Mouse (Mus musculus) adrenal gland, postnatal 14 days (tissue): ENCODE measurements around the gene Dnajc16. TPM values are rescaled to one million over a fixed set of nuclear protein-coding genes. Genes with fewer than 3 reads are reported as not detected.

Experiments used
- DNase-seq: peaks from one replicate; pipeline ENCODE4 v3.0.0; 2021; ENCODE audit warnings: mixed read lengths
- total RNA-seq: library from RNA; stranded (reverse); gene quantifications from 2 replicates; pipeline ENCODE4 v1.2.3, GENCODE M21; 2021

Dnajc16 gene
- total RNA-seq, 1 experiment from 2014 or later: 16.6 TPM

DNA sequence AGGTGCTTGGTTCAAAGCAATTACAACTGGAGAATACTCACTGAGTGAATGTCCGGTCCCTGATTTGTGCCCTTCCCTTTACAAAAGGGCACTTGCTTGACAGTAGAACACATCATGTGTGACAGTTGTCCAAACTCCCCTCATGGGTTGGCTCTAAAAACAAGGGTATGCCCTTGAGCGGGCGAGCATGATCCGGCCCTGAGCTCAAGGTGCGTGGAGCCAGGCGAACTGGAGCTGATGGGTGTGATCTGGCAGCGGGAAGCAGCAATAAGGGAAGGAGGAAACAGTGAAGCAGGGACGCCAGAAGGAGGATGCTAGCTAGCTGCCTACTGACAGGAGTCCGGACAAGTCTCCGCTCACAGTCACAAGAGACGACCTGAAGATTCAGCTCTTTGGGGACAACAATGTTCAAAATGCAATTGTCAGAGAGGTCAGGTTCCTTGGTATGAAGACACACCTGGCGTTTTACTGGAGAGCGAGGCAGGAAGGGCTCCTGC is 28.6 kb downstream of the Dnajc16 start:
- DNase-seq: peak; percentile 56

DNA sequence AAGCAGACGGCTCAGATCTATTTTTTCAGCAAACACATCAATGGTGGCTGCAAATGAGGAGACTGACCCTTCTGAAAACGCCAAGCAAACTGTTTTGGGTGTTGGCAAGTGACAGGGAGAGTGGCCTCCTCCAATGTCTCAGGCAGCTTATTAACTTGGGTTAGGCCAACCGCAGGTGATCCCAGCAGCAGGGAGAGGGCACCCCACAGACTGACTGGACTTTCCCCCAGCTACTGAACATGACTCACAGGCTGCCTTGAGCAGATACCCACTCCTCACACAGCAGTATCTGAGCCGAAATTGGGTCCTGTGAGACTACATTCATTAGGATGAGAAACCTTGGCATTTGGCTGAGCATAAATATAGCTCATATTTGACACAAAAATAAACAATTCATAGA is 29.8 kb downstream of the Dnajc16 start:
- DNase-seq: no peak

DNA sequence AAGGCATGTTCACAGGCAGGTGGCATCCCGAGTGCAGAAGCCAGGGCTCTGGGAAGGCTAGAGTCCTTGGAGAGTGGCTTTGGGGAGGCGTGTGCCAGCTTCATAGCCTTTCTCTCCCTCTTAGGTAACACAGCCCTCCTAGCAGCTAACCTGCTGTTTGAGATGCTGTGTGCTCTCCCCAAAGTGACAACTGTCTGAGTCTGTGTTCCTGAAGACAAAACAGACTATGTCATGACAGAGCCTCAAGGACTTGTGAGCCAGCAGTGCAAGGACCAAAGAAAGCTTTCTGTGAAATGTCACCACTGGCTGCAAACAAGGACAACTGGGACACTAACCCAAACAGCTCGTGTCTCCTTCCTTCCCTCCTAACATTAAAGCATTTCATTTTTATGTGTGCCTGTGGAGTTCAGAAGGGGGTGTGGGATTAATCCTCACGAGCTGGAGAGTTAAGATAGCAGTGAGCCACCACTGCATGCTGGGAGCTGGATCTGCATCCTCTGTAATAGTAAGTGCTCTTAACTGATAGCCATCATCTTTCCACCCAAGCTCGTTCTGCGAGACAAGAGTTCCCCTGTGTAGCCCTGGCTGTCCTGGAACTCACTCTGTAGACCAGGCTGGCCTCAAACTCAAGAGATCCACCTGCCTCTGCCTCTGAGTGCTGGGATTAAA is 31.7 kb downstream of the Dnajc16 start:
- no peak for DNase-seq

DNA sequence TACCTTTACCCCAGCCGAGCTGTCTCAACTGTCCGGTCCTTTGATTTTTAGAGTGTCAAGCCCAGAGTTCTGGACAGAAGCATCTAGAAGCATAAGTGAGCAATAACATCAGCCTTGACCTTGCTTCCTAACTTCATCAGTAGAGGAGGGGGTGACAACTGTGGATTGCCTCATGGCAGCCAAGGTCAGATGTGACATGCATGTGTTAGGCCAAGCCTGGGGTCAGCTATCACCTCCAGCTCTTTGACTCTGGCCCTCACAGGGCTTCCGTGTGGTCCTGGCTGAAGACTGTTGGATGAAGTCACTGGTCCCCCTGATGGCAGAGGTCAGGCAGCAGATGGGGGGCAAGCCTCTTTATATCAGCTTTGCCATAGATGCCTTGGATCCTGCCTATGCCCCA is 33.6 kb downstream of the Dnajc16 start:
- DNase-seq: peak; percentile 50

DNA sequence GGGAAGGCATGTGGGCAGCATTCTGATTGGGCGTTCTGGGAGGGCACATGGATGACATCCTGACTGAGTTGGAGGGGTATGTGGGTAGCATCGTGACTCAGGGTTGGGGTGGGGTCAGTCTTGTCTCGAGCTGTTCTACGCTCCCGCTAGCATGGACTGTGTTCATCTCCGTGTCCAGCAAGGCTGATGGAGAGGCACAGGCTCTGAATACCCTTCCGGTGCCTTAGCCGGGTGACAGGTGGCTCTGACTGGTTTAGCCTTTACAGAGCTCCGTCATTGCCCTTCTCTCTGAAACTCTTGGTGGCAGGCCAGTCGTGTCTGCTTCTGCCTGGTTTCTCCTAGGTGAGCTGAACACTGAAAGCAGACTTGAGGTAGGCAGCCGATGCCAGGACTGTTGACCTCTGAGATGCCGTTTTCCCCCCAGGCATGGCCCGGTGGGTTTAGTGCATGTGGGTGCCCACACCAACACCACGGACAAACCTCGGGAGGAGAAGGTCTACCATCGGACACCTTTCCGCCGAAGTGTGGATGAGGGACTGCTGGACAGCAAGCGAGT is 35.3 kb downstream of the Dnajc16 start:
- no peak for DNase-seq

DNA sequence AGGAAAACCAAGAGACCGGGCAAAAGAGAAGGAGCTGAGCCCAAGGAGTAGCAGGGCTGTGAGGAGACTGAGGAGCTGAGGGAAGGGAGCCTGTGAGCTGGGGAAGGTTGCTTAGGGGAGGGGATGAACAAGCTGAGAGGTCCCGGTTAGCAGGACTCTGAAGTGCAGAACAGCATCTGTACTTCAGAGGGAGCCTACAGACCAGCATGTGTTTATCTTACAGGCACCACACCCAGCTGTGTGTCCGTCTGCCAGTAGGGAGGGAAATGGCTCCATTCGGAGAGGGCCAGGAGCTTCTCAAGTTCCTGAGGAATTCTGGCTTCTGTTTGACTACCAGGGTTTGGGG is 38.7 kb downstream of the Dnajc16 start:
- DNase-seq: no peak

DNA sequence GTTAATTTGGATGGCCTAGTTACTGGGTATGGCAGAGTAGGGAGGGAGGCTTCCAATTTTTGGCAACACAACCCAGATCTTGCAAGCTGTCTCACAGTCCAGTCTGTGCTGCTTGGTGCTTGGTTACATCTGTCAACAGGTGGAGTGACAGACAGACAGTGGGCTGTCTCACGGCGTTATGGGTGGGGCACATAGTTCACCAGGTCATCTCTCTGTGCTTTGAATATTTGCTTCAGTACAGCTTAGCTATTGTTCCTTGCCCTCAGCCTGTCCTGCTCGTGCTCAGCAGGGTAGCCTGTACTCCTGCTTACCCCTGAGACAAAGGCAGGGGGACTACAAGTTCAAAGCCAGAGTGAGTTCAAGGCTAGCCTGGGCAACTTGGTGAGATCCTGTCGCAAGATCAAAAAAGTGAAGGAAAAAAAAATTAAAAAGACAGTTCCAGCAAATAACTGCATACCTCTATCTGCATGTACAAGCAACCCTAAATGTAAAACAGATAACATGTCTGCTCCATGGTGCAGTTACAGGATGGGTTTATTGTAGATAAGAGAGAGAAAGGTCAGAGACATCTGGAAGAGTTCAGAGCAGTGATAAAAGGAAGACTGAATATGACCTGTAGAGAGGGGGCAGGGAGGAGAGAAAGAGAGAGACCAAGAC is 39.2 kb downstream of the Dnajc16 start:
- no peak for DNase-seq

DNA sequence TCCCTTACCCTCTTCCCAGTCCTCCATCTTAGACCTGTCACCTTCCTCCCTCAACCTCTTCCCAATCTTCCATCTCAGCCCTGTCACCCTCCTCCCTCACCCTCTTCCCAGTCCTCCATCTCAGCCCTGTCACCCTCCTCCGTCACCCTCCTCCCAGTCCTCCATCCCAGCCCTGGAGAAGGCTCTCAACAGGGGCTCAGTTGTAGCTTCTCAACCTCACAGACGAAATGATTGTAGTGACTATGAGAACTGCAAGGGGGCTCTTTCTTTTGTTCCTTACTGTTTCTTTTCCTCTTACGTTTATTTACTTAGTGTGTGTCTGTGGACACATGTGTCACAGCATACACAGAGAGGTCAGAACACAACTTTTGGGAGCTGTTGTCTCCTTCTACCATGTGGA is 39.9 kb downstream of the Dnajc16 start:
- no peak for DNase-seq

DNA sequence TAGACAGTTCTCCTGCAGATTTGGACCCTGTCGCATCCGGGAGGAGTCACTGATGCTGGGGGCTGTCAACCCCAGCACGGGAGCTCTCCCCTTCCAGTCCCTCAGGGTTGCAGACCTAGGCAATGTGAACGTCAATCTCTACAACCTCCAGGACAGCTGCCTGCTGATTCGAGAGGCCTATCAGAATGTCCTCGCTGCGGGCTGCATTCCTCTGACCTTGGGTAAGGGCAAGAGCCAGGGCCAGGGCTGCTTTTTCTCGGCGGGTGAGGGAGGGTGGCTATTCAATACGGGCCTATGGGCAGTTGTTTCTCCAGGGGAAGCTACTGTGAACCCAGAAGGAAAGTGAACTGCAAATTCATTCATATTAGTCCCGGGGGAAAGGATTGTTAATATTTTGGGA is 41.2 kb downstream of the Dnajc16 start:
- DNase-seq: peak; percentile 76

DNA sequence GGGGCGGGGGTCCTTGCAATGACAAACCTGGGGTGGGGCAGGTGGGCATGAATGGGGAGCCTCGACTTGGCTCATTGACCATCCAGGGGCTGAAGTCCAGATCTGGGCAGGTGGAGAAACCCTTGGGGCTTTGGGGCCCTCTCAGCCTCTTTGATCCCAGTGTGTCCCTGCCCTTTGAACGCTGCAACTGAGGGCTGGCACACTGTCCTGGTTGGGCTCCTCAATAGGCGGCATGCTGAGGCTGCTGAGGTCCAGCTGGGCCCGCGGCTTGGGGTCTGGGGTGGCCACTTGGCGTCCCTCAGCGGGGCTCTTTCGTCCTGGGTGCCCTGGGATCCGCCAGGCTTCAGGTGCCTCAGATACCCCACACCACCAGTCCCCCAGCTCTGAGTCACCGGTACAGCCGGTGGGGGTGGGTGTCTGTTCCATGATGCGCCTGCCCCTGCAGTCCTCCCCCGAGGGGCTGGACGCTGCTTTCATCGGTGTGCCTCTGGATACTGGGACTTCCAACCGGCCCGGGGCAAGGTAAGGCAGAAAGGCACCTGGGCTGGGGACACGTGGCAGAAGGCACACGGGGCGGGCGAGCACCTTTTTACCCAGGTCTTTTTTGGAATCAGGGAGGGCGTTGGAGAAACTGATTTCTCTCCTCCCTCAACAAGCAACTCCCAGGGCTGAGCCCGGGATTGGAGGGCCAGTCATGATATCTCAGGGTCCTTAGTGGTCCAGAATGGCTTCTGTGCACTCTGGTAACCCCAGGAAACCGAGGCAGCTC is 44.0 kb downstream of the Dnajc16 start, which contains the start of gene Agmat:
Agmat (plus strand) TSS at position 95 of the 769 bp plus-strand sequence.
- no peak for DNase-seq

DNA sequence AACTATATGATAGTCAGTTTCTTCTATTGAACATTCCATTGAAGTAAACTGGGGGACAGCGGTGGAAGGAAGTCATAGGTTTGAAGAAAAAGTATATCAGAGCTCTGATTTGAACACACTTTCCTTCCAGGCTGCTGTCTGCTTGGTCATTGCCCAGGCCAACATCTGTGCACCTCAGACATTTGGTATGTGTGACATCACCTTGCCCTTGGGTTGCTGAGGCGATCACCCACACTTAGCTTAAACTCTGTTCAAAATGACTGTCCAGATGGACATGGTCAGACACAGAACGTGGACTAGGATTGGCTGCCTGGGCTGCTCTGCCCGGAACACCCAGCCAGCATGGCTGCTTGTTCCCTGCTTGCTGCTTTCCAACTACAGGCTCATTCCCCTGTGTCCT is 48.4 kb downstream of the Dnajc16 start:
- no peak for DNase-seq

DNA sequence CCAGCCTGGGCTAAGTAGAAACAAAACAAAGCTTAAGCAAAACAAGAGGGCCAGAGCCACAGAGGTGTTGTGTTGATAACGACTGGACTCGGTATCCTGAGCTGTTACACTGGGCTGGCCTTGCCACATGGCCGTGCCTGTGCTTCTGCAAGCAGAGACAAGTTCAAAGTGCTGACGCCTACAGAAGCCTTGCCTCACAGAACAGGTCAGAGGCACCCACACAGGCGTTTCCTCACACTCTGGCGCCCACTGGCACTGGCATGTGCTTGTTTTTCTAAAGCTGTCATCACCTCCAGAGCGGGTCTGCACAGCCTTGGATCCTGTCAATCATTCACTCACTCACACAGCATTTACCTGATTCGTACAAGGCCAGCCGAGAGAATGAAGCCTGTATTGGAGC is 48.9 kb downstream of the Dnajc16 start:
- DNase-seq: no peak

DNA sequence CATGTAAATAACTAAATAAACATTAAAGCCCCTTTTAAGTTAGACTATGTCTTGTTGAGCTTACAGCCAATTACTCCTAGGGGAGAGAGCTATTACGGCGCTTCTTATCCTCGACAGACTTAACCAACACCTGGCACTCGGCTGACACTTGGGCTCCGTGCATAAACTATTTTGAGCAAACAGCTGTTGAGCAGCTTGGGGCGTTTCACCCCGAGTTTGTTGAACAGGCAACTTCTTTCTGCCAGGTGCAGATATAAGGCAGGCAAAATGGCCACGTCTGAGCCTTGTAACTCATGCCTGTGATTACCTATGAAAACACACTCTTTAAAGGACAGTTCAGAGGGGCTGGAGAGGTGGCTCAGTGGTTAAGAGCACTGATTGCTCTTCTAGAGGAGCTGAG is 52.7 kb downstream of the Dnajc16 start:
- DNase-seq: no peak

DNA sequence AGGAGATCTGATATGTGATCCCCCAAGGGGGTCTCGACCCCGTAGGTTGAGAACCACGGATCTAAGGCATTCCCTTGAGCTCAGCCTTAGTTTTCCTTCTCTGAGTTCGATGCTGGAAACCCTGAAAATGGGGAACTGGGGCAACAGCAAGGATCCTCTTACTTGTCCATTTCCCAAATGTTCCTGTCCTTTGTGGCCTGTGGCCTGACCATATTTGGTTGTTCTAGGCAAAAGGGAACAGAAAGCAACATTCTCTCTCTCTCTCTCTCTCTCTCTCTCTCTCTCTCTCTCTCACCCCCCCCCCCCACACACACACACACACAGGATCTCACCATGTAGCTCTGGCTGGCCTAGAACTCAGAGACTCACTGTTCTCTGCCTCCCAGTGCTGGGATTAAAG is 53.9 kb downstream of the Dnajc16 start:
- DNase-seq: no peak

DNA sequence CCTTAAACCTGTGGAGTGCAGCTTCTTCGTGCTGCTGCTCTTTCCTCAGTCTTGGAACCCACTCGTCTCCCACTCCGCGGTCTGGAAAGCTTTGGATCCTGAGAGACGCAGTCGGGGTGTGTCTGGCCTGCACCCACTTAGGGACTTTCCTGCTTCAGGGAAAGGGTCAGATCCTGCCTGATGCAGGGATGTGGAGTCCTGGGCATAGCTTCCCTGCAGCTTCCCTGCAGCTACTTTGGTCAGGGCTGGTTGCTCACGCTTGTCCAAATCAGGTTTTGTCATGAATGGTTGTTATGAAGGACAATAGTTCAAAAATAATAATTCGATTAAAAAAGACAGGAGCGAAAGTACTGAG is 55.5 kb downstream of the Dnajc16 start:
- no peak for DNase-seq

DNA sequence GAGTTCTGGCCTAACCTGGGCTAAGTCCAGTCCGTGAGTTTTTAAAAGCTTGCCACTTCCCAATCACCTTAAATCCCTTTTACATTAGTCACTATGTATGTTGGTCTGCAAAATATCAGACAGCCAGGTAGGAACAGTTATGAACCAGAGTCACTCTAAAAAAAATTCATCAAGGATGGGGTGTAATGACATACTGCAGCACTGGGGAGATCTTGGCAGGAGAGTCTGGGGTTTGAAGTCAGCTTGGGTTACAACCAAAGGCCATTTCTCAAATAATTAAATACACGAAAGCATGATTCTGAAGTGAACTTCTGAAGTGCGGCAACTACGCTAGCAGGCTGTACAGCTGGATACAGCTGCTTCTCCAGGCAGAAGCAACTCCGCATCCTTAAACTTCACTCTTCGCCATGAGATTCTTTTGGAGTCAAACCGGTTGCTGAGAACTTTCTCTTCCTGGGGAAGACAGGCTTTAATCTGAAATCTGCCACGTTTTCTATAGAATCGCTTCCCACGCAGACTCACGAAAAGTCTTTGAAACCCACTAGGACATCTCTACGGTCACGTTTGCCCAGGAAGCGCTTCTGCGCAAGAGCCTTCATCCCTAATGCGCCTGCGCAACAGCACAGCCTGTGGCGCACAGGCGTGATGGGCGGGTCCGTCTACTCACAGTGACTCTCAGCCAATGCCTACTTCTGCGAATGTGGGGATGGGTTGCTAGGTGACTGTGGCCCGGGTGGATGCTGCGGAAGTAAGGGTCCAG is 56.1 kb downstream of the Dnajc16 start:
- peak; percentile 93 for DNase-seq

DNA sequence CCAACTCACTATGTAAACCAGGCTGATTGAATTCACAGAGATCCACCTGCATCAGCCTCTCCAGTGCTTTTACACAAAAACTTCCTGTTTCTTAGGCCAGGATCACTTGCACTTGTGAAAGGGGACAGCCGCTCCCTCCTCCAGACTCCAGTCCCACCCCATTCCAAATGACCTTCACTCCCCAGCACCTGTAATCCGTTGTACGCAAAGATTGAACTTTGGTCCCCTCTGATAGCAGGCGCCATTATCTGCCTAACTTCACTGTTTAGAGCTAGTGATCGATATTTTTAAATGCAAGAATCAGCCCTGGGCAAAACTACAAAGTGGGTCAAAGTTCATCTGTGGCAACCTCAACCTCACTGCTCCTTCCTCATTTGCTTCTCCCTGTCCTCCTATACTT is 59.0 kb downstream of the Dnajc16 start:
- no peak for DNase-seq

DNA sequence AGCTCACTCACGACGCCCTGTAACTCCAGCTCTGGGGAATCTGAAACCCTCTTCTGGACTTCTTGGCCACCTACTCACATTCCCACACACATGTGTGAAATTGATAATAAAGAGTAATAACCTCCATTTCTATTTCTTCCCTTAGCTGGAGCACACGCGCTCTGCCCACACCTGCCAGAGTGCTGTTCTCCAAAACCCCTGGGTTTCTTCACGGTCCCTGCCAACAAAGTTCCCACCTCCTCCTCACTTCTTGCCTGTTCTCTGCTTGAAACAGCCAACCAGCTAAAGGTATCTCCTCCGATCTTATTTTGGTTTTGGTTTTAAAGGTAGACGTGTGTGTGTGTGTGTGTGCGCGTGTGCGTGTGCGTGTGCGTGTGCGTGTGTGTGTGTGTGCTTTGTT is 60.3 kb downstream of the Dnajc16 start:
- DNase-seq: no peak

DNA sequence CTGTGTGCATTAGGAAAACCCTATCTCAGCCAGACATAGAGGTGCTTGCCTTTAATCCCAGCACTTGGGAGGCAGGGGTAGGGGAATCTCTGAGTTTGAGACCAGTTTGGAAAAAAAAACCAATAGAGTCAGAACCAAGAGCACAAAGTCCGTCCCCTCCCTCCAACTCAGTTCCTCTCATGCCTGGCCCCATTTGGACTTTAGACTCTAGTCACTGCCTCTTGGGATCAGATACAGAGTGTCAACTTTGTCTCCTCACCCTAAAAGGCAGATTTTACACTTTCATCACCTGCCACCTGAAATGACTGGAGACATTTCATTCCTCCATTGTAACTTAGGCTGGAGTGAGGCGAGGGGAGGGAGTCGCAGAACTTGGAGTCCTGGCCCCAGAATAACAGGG is 61.5 kb downstream of the Dnajc16 start:
- no peak for DNase-seq

DNA sequence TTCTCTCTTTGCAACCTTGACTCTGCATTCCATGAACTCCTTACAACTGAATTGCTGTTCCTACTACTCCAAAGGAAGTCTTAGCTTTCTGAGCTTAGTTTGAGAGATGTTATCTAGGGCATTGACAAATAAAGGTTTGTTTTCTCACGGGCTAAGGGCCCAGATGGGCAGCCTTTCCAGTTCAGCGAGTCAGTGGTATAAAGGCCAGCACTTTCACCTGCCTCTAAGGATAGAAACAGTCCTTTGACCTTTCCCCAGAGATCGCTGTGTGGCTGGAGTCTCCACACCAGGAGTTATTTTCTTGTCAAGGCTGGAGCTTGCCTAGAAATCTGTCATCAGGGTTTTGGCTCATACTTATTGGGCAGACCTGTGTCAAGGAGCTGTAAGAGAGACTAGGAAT is 65.0 kb downstream of the Dnajc16 start:
- no peak for DNase-seq

DNA sequence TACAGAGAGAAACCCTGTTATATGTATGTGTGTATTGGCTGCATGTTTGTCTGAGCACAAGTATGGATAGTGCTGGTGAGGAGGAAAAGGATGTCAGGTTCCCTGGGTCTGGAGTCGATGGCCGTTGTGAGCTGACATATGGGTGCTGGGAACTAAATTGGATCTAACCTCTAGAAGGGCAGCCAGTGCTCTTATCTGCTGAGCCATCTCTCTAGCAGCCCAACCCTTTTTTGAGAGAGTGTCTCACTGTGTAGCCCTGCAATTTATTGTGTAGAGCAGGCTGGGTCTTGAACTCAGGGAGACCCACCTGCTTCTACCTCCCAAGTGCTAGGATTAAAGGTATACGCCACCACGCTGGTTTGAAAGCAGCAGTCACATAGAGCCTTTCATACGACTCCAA is 65.5 kb downstream of the Dnajc16 start:
- DNase-seq: no peak

DNA sequence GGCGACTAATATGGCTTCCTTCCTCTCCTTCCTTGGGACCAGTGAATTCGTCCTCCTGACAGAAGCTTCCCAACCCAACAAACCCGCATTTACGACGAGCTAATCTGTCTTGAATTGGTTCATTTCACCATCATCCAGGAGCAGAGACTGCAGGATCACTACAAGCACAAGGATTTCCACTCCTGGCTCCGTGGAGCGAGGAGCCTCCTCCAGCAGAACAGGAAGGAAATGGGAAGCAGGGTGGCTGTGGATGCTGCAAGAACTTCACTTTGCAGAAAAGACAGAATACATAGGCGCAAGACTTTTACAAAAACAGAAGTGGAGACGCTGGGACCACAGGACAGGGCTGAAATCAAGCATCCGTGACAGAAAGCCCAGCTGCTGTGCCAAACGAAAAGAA is 66.1 kb downstream of the Dnajc16 start:
- DNase-seq: no peak

DNA sequence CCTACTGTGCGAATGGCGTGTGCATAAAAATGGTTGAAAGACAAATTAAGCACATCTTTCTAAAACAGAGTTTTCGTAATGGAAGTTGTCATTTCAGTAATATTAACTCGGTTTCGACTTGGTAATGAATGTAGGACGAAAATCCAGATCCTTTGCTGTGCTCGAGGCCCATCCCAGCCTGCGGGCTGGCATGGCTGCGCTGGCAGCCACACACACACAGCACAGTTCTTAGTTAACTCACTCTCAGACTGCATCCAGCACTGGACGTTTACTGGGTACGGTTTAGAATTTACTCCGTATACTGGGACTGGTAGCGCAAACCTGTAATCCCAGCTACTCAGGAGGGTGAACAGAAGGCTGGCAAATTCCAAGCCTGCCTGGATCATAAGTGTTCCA is 67.1 kb downstream of the Dnajc16 start:
- no peak for DNase-seq
